ENCODE assay signal across 27 mouse cellular contexts in the genomic region with DNA sequence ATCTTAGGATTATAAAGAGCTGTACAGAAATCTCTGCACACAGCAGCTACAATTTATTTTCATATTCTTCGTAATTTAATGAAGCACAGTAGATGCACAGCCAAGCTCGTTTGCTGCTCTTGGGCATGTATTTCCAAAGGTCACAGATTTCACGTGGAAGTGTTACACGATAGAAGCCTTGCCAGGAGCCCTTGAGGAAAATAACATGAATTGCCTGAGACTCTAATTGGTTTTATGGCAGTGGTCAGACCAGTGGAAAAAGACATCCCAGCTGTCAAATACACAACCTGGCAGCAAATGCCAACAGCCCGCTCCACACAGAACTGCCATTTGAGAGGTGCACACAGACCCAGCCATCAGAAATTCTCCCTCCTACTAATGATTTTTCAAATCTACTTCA. TPM values are rescaled to one million over a fixed set of nuclear protein-coding genes. Genes with fewer than 3 reads are reported as not detected.
DNase-seq lines count a peak whose midpoint lies in the region; ATAC-seq and TF ChIP-seq lines count a peak whose summit lies in the region.
"Had no signal": no experiment of that assay in that cellular context is flagged by ENCODE, and none has a peak within 500 bp of the region (broad histone marks: within the 10 kb centered on the region; RNA-seq: fewer than 3 reads in every experiment).

No protein-coding gene starts in this region.

- H3K4me3 ChIP-seq in hindbrain, embryonic 13.5 days: no peak overlapping the region
- no peak overlapping the region for H3K4me3 ChIP-seq in hindbrain, embryonic 12.5 days
- no peak overlapping the region for H3K4me3 ChIP-seq in limb, embryonic 14.5 days (replicated peaks; ENCODE audit: low read length)
- H3K4me3 ChIP-seq in limb, embryonic 10.5 days: no peak overlapping the region
- no peak overlapping the region for H3K4me3 ChIP-seq in neural tube, embryonic 14.5 days (ENCODE audit: low read depth, low read length)
- H3K4me3 ChIP-seq: forebrain, embryonic 15.5 days; heart, embryonic 12.5 days; hindbrain, embryonic 10.5 days; liver, embryonic 15.5 days; lung, embryonic 15.5 days; megakaryocyte, embryonic 14.5 days had no signal

- no peaks in the 10 kb centered on the region for H3K9me3 ChIP-seq in hindbrain, embryonic 13.5 days
- no peaks in the 10 kb centered on the region for H3K9me3 ChIP-seq in hindbrain, embryonic 12.5 days (replicated peaks)
- no peaks in the 10 kb centered on the region for H3K9me3 ChIP-seq in limb, embryonic 14.5 days (ENCODE audit: control insufficient read depth, low read length)
- H3K9me3 ChIP-seq in limb, embryonic 10.5 days (replicated peaks): no peaks in the 10 kb centered on the region
- H3K9me3 ChIP-seq in neural tube, embryonic 14.5 days (ENCODE audit: control insufficient read depth, low read length): no peaks in the 10 kb centered on the region
- H3K9me3 ChIP-seq: forebrain, embryonic 15.5 days; heart, embryonic 12.5 days; hindbrain, embryonic 10.5 days; liver, embryonic 15.5 days; lung, embryonic 15.5 days; megakaryocyte, embryonic 14.5 days had no signal

- 73% methylated on average over 5 of the region's 5 CpGs for WGBS in hindbrain, embryonic 13.5 days
- WGBS in hindbrain, embryonic 12.5 days: 77% methylated on average over 5 of the region's 5 CpGs
- 38% methylated on average over 5 of the region's 5 CpGs for WGBS in limb, embryonic 14.5 days
- 71% methylated on average over 5 of the region's 5 CpGs for WGBS in limb, embryonic 10.5 days
- 47% methylated on average over 5 of the region's 5 CpGs for WGBS in neural tube, embryonic 14.5 days

- ATAC-seq in hindbrain, embryonic 13.5 days (ENCODE audit: low FRiP score): no peak
- no peak for ATAC-seq in hindbrain, embryonic 12.5 days (ENCODE audit: low FRiP score)
- ATAC-seq in limb, embryonic 14.5 days (ENCODE audit: low FRiP score, low read depth): no peak
- ATAC-seq in neural tube, embryonic 14.5 days (ENCODE audit: low read depth): no peak
- ATAC-seq: forebrain, embryonic 15.5 days; inflammation-experienced regulatory T-cells, adult 6 months; midbrain, embryonic 16.5 days had no signal

- TF ChIP-seq POLR2A in limb, embryonic 14.5 days (IDR thresholded peaks at IDR 0.05; ENCODE audit: borderline replicate concordance, extremely low read depth, insufficient read depth, insufficient read length): no peak

- 0 out of 2 replicates have a peak, but pooled peaks cover 5% of the 10 kb centered on the region for H3K4me1 ChIP-seq in hindbrain, embryonic 13.5 days (replicated peaks)
- H3K4me1 ChIP-seq in hindbrain, embryonic 12.5 days: no peaks in the 10 kb centered on the region
- 0 out of 2 replicates have a peak, but pooled peaks cover 2% of the 10 kb centered on the region for H3K4me1 ChIP-seq in limb, embryonic 14.5 days (ENCODE audit: control insufficient read depth, insufficient read depth, low read length)
- H3K4me1 ChIP-seq in limb, embryonic 10.5 days: peaks cover 31% of the 10 kb centered on the region
- no peaks in the 10 kb centered on the region for H3K4me1 ChIP-seq in neural tube, embryonic 14.5 days (ENCODE audit: control insufficient read depth, insufficient read depth, low read length)
- H3K4me1 ChIP-seq: heart, embryonic 12.5 days; hindbrain, embryonic 10.5 days; liver, embryonic 15.5 days; lung, embryonic 15.5 days had no signal

- no peak overlapping the region for H3K4me2 ChIP-seq in hindbrain, embryonic 13.5 days
- H3K4me2 ChIP-seq in hindbrain, embryonic 12.5 days (replicated peaks): no peak overlapping the region
- no peak overlapping the region for H3K4me2 ChIP-seq in limb, embryonic 14.5 days (replicated peaks; ENCODE audit: low read depth, low read length, severe bottlenecking)
- no peak overlapping the region for H3K4me2 ChIP-seq in neural tube, embryonic 14.5 days (ENCODE audit: low read depth, low read length)
- H3K4me2 ChIP-seq: forebrain, embryonic 15.5 days; heart, embryonic 12.5 days; liver, embryonic 15.5 days; lung, embryonic 15.5 days had no signal

- peak overlapping the region; percentile 4; the same call in 1 of the 2 replicates for H3K27ac ChIP-seq in hindbrain, embryonic 13.5 days
- no peak overlapping the region for H3K27ac ChIP-seq in hindbrain, embryonic 12.5 days
- no peak overlapping the region for H3K27ac ChIP-seq in limb, embryonic 14.5 days (replicated peaks; ENCODE audit: low read depth, low read length)
- H3K27ac ChIP-seq in limb, embryonic 10.5 days: no peak overlapping the region
- H3K27ac ChIP-seq in neural tube, embryonic 14.5 days (ENCODE audit: low read depth, low read length): 0 out of 2 replicates have a peak overlapping the region, but pooled peaks have one; percentile 28
- H3K27ac ChIP-seq: forebrain, embryonic 15.5 days; hindbrain, embryonic 10.5 days; liver, embryonic 15.5 days; lung, embryonic 15.5 days had no signal

- H3K36me3 ChIP-seq in hindbrain, embryonic 13.5 days: no peaks in the 10 kb centered on the region
- no peaks in the 10 kb centered on the region for H3K36me3 ChIP-seq in hindbrain, embryonic 12.5 days
- no peaks in the 10 kb centered on the region for H3K36me3 ChIP-seq in limb, embryonic 14.5 days (ENCODE audit: control insufficient read depth, insufficient read depth, low read length)
- no peaks in the 10 kb centered on the region for H3K36me3 ChIP-seq in limb, embryonic 10.5 days
- no peaks in the 10 kb centered on the region for H3K36me3 ChIP-seq in neural tube, embryonic 14.5 days (ENCODE audit: control insufficient read depth, insufficient read depth, low read length)
- H3K36me3 ChIP-seq: forebrain, embryonic 15.5 days; heart, embryonic 12.5 days; hindbrain, embryonic 10.5 days; liver, embryonic 15.5 days; lung, embryonic 15.5 days had no signal

- H3K9ac ChIP-seq in hindbrain, embryonic 13.5 days: no peak overlapping the region
- H3K9ac ChIP-seq in hindbrain, embryonic 12.5 days: no peak overlapping the region
- no peak overlapping the region for H3K9ac ChIP-seq in limb, embryonic 14.5 days (ENCODE audit: low read depth, low read length, severe bottlenecking)
- no peak overlapping the region for H3K9ac ChIP-seq in neural tube, embryonic 14.5 days (replicated peaks; ENCODE audit: low read depth, low read length)
- H3K9ac ChIP-seq: forebrain, embryonic 15.5 days; heart, embryonic 12.5 days; liver, embryonic 15.5 days; lung, embryonic 15.5 days had no signal

- peak; percentile 26 to 27 for DNase-seq in cerebellum, postnatal 10 days
- no peak for DNase-seq in cerebellum, postnatal 4 days (ENCODE audit: low spot score in 2 of 2)
- peak; percentile 6 for DNase-seq in limb, embryonic 14.5 days (ENCODE audit: low spot score)
- DNase-seq in limb, embryonic 10.5 days (ENCODE audit: low spot score): no peak
- DNase-seq: adrenal gland, postnatal 10 days; cerebellum, adult 8-10 months; gastrocnemius, postnatal 14 days; heart, adult 11 months; heart, postnatal 10 days; liver; lung, postnatal 36 days; thymus, postnatal 14 days had no signal

- H3K27me3 ChIP-seq in hindbrain, embryonic 13.5 days: no peaks in the 10 kb centered on the region
- no peaks in the 10 kb centered on the region for H3K27me3 ChIP-seq in hindbrain, embryonic 12.5 days
- H3K27me3 ChIP-seq in limb, embryonic 14.5 days (ENCODE audit: control insufficient read depth, insufficient read depth, low read length): no peaks in the 10 kb centered on the region
- H3K27me3 ChIP-seq in limb, embryonic 10.5 days (ENCODE audit: low read depth, poor library complexity, severe bottlenecking): no peaks in the 10 kb centered on the region
- H3K27me3 ChIP-seq in neural tube, embryonic 14.5 days (ENCODE audit: control insufficient read depth, insufficient read depth, low read length): no peaks in the 10 kb centered on the region
- H3K27me3 ChIP-seq: forebrain, embryonic 15.5 days; heart, embryonic 12.5 days; liver, embryonic 15.5 days; lung, embryonic 15.5 days; megakaryocyte, embryonic 14.5 days had no signal

RNA-seq across cellular contexts. Expression of a gene that starts 9.3 kb away (rescaled TPM):
- polyA plus RNA-seq in hindbrain, embryonic 13.5 days (2015; fragmentation: Nextera tagmentation; extraction: Ambion mirVana): not detected in 2 replicates
- polyA plus RNA-seq in hindbrain, embryonic 12.5 days (2016; fragmentation: Nextera tagmentation; extraction: Ambion mirVana): not detected in 2 replicates
- polyA plus RNA-seq in limb, embryonic 14.5 days (2012; rRNA removed): not detected in 2 replicates
- polyA plus RNA-seq in limb, embryonic 14.5 days (2014; fragmentation: Nextera tagmentation; extraction: Ambion mirVana): not detected in 2 replicates
- polyA plus RNA-seq in limb, embryonic 10.5 days (2016; fragmentation: Nextera tagmentation; extraction: Ambion mirVana): not detected in 2 replicates
- polyA plus RNA-seq in neural tube, embryonic 14.5 days (2014; fragmentation: Nextera tagmentation; extraction: Ambion mirVana): not detected in 2 replicates
- polyA plus RNA-seq: cortical plate, adult 2 months; embryonic facial prominence, embryonic 11.5 days; forebrain, embryonic 15.5 days; heart, embryonic 12.5 days; hindbrain, embryonic 10.5 days; inflammation-experienced regulatory T-cells, adult 6 months; liver, embryonic 15.5 days; lung, embryonic 15.5 days; midbrain, embryonic 16.5 days; spleen, adult 2 months; testis, adult 2 months had no signal

Comparison
In these comparisons a context has a peak if more than half of its experiments do, and no peak if none do; other contexts are left out.
1. DNase-seq: peak in cerebellum, postnatal 10 days (2 of 2) and limb, embryonic 14.5 days (single experiment); none in cerebellum, postnatal 4 days (0 of 2) and limb, embryonic 10.5 days (single experiment).
2. H3K27ac ChIP-seq: peak in hindbrain, embryonic 13.5 days (single experiment) and neural tube, embryonic 14.5 days (single experiment); none in hindbrain, embryonic 12.5 days (single experiment), limb, embryonic 14.5 days (single experiment) and limb, embryonic 10.5 days (single experiment).